Mouse (Mus musculus) myocyte (in vitro differentiated cells): ENCODE data around the gene Pygm.

Experiments
- E2F4 ChIP-seq: IDR thresholded peaks from one replicate; pipeline ENCODE4 v1.6.1; 2011; ENCODE audit warnings: mild to moderate bottlenecking, control low read depth, moderate library complexity; ENCODE audit not compliant: insufficient read depth
- MAX ChIP-seq: IDR thresholded peaks from one replicate; pipeline ENCODE4 v1.6.1; 2011; ENCODE audit warnings: low read depth, mild to moderate bottlenecking, control low read depth
- MYOG ChIP-seq, 3 experiments: IDR thresholded peaks; one replicate each; pipeline ENCODE4 v1.6.1; 2011; ENCODE audit warnings: control low read depth in 2 of 3, low read depth in 2 of 3, mild to moderate bottlenecking in 2 of 3; ENCODE audit not compliant: insufficient read length in 2 of 3, control insufficient read depth in 1 of 3, insufficient read depth in 1 of 3
- POLR2A ChIP-seq: IDR thresholded peaks from one replicate; pipeline ENCODE4 v1.6.1; 2011; ENCODE audit warnings: low read depth, mild to moderate bottlenecking, control low read depth, moderate library complexity; ENCODE audit not compliant: insufficient read length
- REST ChIP-seq: IDR thresholded peaks from one replicate; pipeline ENCODE4 v1.6.1; 2011; ENCODE audit warnings: mild to moderate bottlenecking, control low read depth, moderate library complexity; ENCODE audit not compliant: insufficient read depth, insufficient read length
- USF1 ChIP-seq: IDR thresholded peaks from one replicate; pipeline ENCODE4 v1.6.1; 2011; ENCODE audit warnings: low read depth, mild to moderate bottlenecking, control low read depth, moderate library complexity

GRCm38 (mm10) chr19:6418984-6419692, 34.9 kb downstream of the Pygm start:
- TF ChIP-seq POLR2A (no peak), MAX (no peak), MYOG (IDR thresholded peaks at IDR 0.05; ENCODE audit: control insufficient read depth in 1 of 3, insufficient read depth in 1 of 3, insufficient read length in 2 of 3, low read depth in 2 of 3) (no peak), USF1 (no peak), E2F4 (no peak), REST (no peak)
